Mouse (Mus musculus) heart, embryonic 14.5 days (tissue): ENCODE results near the gene F12. TPM values are rescaled to one million over a fixed set of nuclear protein-coding genes. Genes with fewer than 3 reads are reported as not detected.
"Not testable (repeated sequence)": the region's sequence is repeated elsewhere in the genome, so short reads cannot be mapped to it uniquely, and the experiment has no call there.

Experiments
- ATAC-seq: fragments of 200-750 bp; cut with Nextera tagmentation; 2 replicates; pipeline ENCODE4 v1.8.0; 2017; ENCODE audit warnings: low read depth, moderate TSS enrichment; ENCODE audit not compliant: insufficient number of reproducible peaks, insufficient read depth, low FRiP score
- H3K27ac ChIP-seq, 2 experiments: fragments of 200-500 bp in 1 of 2; fragments of 300-500 bp in 1 of 2; sonication (generic) in 1 of 2; replicated peaks in 1 of 2; 2 replicates each; pipeline ENCODE4 v1.5.1; 2012 to 2014; ENCODE audit warnings: low read depth in 2 of 2, low read length in 2 of 2, control low read depth in 1 of 2, mild to moderate bottlenecking in 1 of 2, mixed read lengths in 1 of 2; ENCODE audit not compliant: control insufficient read depth in 1 of 2, insufficient read depth in 1 of 2
- H3K27me3 ChIP-seq: fragments of 300-500 bp; sonication (generic); 2 replicates; pipeline ENCODE4 v1.6.1; 2014; ENCODE audit warnings: mild to moderate bottlenecking, low read length, control low read depth; ENCODE audit not compliant: control insufficient read depth, insufficient read depth
- H3K36me3 ChIP-seq: fragments of 300-500 bp; sonication (generic); 2 replicates; pipeline ENCODE4 v1.6.1; 2014; ENCODE audit warnings: mild to moderate bottlenecking, control low read depth, low read length, mixed read lengths; ENCODE audit not compliant: control insufficient read depth, insufficient read depth
- H3K4me1 ChIP-seq, 2 experiments: fragments of 200-500 bp in 1 of 2; fragments of 300-500 bp in 1 of 2; sonication (generic) in 1 of 2; 2 replicates each; pipeline ENCODE4 v1.6.1; 2012 to 2014; ENCODE audit warnings: low read length in 2 of 2, control low read depth in 1 of 2, mixed read lengths in 1 of 2; ENCODE audit not compliant: control insufficient read depth in 2 of 2, insufficient read depth in 2 of 2
- H3K4me2 ChIP-seq: fragments of 300-500 bp; sonication (generic); 2 replicates; pipeline ENCODE4 v1.6.1; 2014; ENCODE audit warnings: mild to moderate bottlenecking, low read length
- H3K4me3 ChIP-seq, 2 experiments: fragments of 200-500 bp in 1 of 2; fragments of 300-500 bp in 1 of 2; sonication (generic) in 1 of 2; 2 replicates each; pipeline ENCODE4 v1.5.1; 2012 to 2014; ENCODE audit warnings: low read length in 2 of 2, mild to moderate bottlenecking in 2 of 2, control low read depth in 1 of 2, low read depth in 1 of 2, moderate library complexity in 1 of 2; ENCODE audit not compliant: control insufficient read depth in 1 of 2, insufficient read depth in 1 of 2
- H3K9ac ChIP-seq: fragments of 300-500 bp; sonication (generic); 2 replicates; pipeline ENCODE4 v1.6.1; 2014; ENCODE audit warnings: mild to moderate bottlenecking, low read length
- H3K9me3 ChIP-seq: fragments of 300-500 bp; sonication (generic); 2 replicates; pipeline ENCODE4 v1.6.1; 2016; ENCODE audit warnings: low read length, control low read depth; ENCODE audit not compliant: control insufficient read depth
- WGBS: fragments of 180-500 bp; shearing (Covaris S2); extraction: QIAGEN DNeasy Blood & Tissue Kit; methylation state at CpG from one replicate; pipeline ENCODE4 v1.1.7; 2014; 5-methylcytosine and 5-hydroxymethylcytosine counted together
- polyA plus RNA-seq: library from polyadenylated mRNA; unstranded; fragments of >200 nt; fragmentation: Nextera tagmentation; extraction: Ambion mirVana; gene quantifications from 2 replicates; pipeline ENCODE4 v1.2.1, GENCODE M21; 2014

The F12 gene
- polyA plus RNA-seq, 1 experiment from 2014 or later = not detected

DNA sequence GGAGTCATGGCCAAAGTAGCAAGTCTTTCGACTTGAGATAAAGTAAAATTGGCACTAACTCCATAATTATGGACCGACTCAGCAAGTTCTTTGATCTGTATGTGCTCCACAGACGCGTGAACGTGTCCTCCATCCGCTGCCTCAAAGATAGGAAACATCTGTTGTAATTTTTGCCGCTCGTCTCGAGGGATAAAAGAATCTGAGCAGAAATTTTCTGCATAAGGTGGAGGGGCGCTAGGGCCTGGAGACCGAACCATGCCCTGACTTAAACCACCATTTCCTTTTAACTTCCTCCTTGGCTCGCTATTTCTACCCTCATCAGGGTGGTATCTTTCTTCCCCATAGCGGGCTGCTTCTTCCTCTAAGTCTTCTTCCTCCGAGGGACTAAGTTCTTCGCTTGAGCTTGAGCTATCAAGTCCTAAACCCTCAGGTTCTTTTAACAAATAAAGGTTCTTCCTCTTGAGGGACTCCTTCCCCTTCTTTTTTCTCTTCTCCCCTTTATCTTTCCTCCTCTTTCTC is 10.6 kb upstream of the F12 start:
- H3K4me3 ChIP-seq, H3K36me3 ChIP-seq, H3K27ac ChIP-seq, H3K4me2 ChIP-seq, ATAC-seq, H3K4me1 ChIP-seq, H3K9ac ChIP-seq, H3K9me3 ChIP-seq, H3K27me3 ChIP-seq: not testable (repeated sequence)
- WGBS = 77% methylated on average over 13 of the region's 15 CpGs

GRCm38 (mm10) chr13:55431889-55432685 is 5.5 kb upstream of the F12 start:
- WGBS = 64% methylated on average over 10 of the region's 10 CpGs
- no peaks in the 10 kb centered on the region for H3K36me3 ChIP-seq

GRCm38 (mm10) chr13:55430566-55430965 is 4.0 kb upstream of the F12 start:
- Histone ChIP-seq H3K4me1 (no peaks in the 10 kb centered on the region), H3K9ac (no peak overlapping the region), H3K27me3 (0 out of 2 replicates have a peak, but pooled peaks cover 7% of the 10 kb centered on the region), H3K4me3 (no peak overlapping the region), H3K4me2 (no peak overlapping the region), H3K9me3 (0 out of 2 replicates have a peak, but pooled peaks cover 2% of the 10 kb centered on the region), H3K36me3 (no peaks in the 10 kb centered on the region), H3K27ac (no peak overlapping the region)
- 73% methylated on average over 2 of the region's 2 CpGs for WGBS
- no peak for ATAC-seq

More at GRCm38 (mm10) chr13:55431889-55432685, 5.5 kb upstream of the F12 start:
- 0 out of 2 replicates have a peak, but pooled peaks cover 7% of the 10 kb centered on the region for H3K27me3 ChIP-seq
- no peaks in the 10 kb centered on the region for H3K4me1 ChIP-seq
- H3K27ac ChIP-seq = no peak overlapping the region
- no peak overlapping the region for H3K9ac ChIP-seq
- H3K4me2 ChIP-seq = no peak overlapping the region
- no peak overlapping the region for H3K4me3 ChIP-seq
- H3K9me3 ChIP-seq = 0 out of 2 replicates have a peak, but pooled peaks cover 2% of the 10 kb centered on the region
- ATAC-seq = no peak

GRCm38 (mm10) chr13:55429226-55429888 is 2.8 kb upstream of the F12 start:
- whole genome bisulfite sequencing = 65% methylated on average over 12 of the region's 12 CpGs
- no peak overlapping the region for H3K9ac ChIP-seq
- no peak overlapping the region for H3K4me2 ChIP-seq
- H3K27me3 ChIP-seq = 0 out of 2 replicates have a peak, but pooled peaks cover 7% of the 10 kb centered on the region
- H3K9me3 ChIP-seq = 0 out of 2 replicates have a peak, but pooled peaks cover 2% of the 10 kb centered on the region
- H3K4me3 ChIP-seq = no peak overlapping the region
- ATAC-seq = no peak
- H3K4me1 ChIP-seq = no peaks in the 10 kb centered on the region
- no peaks in the 10 kb centered on the region for H3K36me3 ChIP-seq
- H3K27ac ChIP-seq = no peak overlapping the region

DNA sequence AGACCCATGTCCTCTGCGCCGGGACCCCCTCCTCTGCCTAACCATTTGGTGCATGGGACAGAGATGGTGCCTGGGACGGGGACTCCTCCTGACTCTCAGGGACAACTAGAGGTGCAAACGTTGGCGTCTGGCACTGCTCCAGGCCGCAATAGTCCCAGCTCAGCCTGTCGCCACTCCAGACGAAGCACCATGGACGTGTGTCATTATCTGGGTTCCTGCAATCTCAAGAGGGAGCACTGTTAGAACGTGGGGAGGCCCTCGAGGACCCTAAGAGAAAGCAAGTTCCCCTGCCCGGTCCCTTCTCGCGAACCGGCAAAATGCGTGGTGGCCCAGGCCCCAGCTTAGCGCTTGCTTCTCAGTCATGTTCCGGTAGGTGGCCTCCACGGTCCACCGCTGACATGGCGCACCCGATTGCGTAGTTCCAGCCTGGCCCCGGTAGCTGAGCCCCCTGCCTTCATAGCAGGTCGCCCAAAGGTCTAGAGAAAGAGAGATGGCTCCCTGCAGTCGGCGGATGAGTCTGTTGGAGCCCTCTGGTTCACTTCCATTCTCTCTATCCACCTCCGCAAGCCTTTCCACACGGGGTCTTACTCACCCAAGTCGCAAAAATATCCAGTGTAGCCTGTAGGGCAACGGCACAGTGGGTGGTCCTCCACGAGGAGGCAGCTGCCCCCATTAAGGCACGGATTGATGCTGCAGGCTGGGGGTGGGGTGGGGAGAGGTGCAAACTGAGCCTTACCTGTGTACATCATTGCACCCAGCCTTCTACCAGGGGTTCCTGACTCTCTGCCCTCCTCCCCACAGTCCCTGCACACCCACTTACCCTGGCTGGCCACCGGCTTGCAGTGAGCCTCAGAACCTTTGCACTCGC is 5.4 kb downstream of the F12 start:
- H3K9ac ChIP-seq = peak overlapping the region; percentile 16; the same call in 1 of the 2 replicates
- no peak overlapping the region for H3K27ac ChIP-seq
- H3K9me3 ChIP-seq = no peaks in the 10 kb centered on the region
- H3K4me3 ChIP-seq = peak overlapping the region in 1 of 2 experiments; percentile 20; a peak in 1 of 4 replicates
- peaks cover 0 to 2% of the 10 kb centered on the region in 2 experiments; a peak in 2 of 4 replicates for H3K4me1 ChIP-seq
- H3K4me2 ChIP-seq = peak overlapping the region; percentile 51
- 9% methylated on average over 35 of the region's 35 CpGs for WGBS
- H3K36me3 ChIP-seq = no peaks in the 10 kb centered on the region
- ATAC-seq = peak; percentile 36; the same call in 1 of the 2 replicates
- H3K27me3 ChIP-seq = peaks cover 55% of the 10 kb centered on the region

- Histone ChIP-seq H3K4me1 (peaks cover 0 to 2% of the 10 kb centered on the region in 2 experiments; a peak in 2 of 4 replicates), H3K27me3 (peaks cover 58% of the 10 kb centered on the region), H3K36me3 (no peaks in the 10 kb centered on the region), H3K27ac (no peak overlapping the region), H3K4me3 (no peak overlapping the region), H3K4me2 (peak overlapping the region; percentile 51), H3K9ac (no peak overlapping the region), H3K9me3 (no peaks in the 10 kb centered on the region)
- WGBS = 23% methylated on average over 51 of the region's 51 CpGs
- ATAC-seq = 0 out of 2 replicates have a peak, but pooled peaks have one; percentile 11
Measured at GRCm38 (mm10) chr13:55420018-55420932, 6.3 kb downstream of the F12 start.
